Mouse (Mus musculus): ENCODE results near the gene Umodl1. TPM values are rescaled to one million over a fixed set of nuclear protein-coding genes. Genes with fewer than 3 reads are reported as not detected.

The Umodl1 gene
- polyA plus RNA-seq (2012; rRNA removed), result 0.22 and 0.80 TPM in 2 replicates

- DNase-seq (ENCODE audit: extremely low spot score in 1 of 2, low spot score in 1 of 2), result no peak
These were observed at the start of gene Umodl1 for GRCm38 (mm10) chr17:30954340-30954739. Gene Umodl1 (plus strand): TSS chr17:30954640.

DNA sequence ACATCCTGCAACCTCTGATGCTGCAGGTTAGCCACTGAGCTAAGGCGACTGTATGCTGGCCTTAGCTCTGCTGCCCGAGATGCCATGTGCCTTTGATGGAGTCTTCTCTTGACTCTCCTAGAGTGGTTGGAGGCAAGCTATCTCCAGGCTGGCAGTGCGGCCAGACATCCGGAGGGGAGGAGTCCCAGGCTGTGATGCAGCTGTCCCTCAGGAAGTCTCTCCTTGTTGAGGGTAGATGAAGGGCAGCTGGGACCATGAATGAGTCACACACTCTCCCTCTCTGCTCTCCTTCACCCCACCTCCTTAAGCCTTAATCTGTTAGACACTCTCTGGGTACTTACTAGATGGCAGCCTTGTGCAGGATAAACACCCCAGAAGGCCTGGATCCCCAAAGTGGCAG, 46.9 kb upstream of the Umodl1 start:
- DNase-seq (ENCODE audit: extremely low spot score in 1 of 2, low spot score in 1 of 2), result no peak

- no peak for DNase-seq (ENCODE audit: extremely low spot score in 1 of 2, low spot score in 1 of 2)
These were observed 43.3 kb upstream of the Umodl1 start for GRCm38 (mm10) chr17:30910866-30911731.

GRCm38 (mm10) chr17:30911732-30912088, 42.7 kb upstream of the Umodl1 start:
- DNase-seq (ENCODE audit: extremely low spot score in 1 of 2, low spot score in 1 of 2), result no peak

DNA sequence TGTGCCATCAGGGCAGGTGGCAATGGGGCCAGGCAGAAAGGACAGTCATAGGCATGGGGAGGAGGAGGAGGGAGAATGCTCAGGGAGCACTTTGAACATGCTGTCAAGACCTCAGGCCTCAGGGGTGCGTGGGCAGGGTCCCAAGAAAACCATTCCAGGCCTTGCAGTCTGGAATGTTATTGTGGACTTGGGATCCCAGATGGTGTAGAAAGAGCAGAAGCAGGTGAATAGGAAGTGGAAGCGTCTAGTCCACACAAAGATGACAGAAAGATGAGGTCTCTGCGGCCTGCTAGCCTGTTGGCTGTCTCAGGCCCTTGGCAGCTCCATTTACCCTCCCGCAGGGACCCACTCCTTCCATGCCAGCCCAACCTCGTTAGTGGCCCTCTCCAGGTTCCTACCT, 41.9 kb upstream of the Umodl1 start:
- DNase-seq (ENCODE audit: extremely low spot score in 1 of 2, low spot score in 1 of 2), result no peak

DNA sequence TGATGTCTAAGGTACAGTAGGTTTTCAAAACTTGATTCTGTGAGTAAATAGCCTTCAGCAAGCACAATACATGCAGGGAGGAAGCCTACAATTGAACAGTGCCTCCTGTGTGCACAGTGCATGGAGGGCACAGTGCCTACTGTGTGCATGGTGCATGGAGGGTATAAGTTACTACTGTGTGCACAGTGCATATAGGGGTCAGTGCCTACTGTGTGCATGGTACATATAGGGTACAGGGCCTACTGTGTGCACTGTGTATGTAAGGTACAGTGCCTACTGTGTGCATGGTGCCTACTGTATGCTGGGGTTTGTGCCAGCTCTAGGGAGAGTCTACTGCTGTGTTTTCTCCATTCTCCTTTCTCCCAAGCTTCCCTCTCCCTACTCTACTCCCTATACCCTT, 40.2 kb upstream of the Umodl1 start:
- no peak for DNase-seq (ENCODE audit: extremely low spot score in 1 of 2, low spot score in 1 of 2)

- DNase-seq (ENCODE audit: extremely low spot score in 1 of 2, low spot score in 1 of 2), result no peak
These were observed 30.9 kb upstream of the Umodl1 start for GRCm38 (mm10) chr17:30923566-30923965.

GRCm38 (mm10) chr17:30930827-30931226, 23.6 kb upstream of the Umodl1 start:
- no peak for DNase-seq (ENCODE audit: extremely low spot score in 1 of 2, low spot score in 1 of 2)

DNA sequence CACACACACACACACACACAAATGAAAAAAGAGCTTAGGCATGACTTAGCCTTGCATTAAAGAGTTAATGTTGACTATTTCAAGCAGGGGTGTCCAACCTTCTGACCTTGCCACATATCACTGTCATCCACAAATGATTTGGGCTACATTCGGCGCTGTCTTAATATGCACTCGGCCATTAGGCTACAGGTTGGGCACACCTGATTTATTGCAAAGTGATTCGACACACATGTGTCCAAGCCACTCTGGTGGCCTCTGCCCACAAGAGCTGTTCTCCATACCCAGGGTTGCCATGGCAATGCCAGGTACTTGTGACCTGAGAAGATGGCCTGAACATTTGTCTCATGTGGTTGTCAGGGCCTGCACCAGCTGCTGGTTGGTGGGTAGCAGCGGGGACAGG, 21.6 kb upstream of the Umodl1 start:
- DNase-seq (ENCODE audit: extremely low spot score in 1 of 2, low spot score in 1 of 2), result no peak

DNA sequence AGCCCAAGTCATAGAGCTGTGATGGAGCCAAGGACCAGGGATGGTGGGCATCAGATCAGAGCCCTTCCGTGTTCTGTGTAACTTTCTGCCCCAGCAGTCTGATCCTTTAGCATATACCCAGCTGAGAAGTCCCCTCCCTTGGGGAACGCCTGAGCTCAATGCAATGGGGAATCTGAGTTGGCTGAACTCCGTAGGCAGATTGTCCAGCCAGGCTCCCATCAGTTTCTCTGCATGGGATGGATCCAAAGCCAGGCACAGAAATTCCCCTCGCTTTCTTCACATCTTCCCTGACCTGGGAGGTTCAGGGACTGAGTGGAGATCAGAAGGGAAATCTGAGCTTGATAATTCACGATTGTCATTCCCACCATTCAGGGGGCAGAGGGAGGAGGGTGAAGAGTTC, 19.1 kb upstream of the Umodl1 start:
- no peak for DNase-seq (ENCODE audit: extremely low spot score in 1 of 2, low spot score in 1 of 2)

- no peak for DNase-seq (ENCODE audit: extremely low spot score in 1 of 2, low spot score in 1 of 2)
These were observed 15.9 kb upstream of the Umodl1 start for GRCm38 (mm10) chr17:30938554-30938953.

DNA sequence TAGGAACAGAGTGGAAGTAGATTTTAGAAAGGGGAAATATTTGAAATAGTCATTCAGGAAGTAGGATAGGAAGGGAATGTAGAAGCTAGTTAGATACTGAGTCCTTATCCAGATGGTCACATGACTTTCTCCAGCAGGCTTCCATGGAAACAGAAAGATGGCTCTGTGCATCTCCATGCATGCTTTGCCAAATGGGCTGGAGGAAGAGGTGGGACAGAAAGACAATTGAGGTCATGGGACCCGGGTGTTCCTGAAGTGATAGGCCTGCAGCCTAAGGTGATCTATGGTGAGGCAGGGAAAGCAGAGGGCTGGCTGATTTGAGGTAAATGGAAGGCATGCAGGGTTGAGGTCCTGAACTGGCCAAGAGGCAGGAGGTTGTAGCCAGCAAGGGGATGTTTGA, 6.1 kb upstream of the Umodl1 start:
- DNase-seq (ENCODE audit: extremely low spot score in 1 of 2, low spot score in 1 of 2), result no peak

DNA sequence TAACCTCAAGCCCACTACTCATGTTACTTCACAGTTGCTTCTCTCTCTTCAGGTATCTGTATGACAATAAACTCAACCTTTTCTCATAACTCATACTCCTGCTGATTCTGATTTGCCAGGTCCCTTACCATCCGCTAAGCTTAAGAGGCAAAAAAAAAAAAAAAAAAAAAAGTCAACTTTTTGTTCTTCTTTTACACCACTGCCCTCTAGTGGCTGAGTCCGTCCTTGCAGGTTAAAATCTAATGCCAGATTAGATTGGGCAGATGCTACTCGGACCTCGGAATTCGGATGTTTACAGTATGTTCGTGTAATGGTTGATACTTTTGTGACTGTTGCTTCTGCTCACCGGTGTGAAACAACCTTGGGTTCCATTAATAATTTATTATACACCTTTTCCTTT, 3.7 kb upstream of the Umodl1 start:
- DNase-seq (ENCODE audit: extremely low spot score in 1 of 2, low spot score in 1 of 2), result peak; percentile 40 to 90

DNA sequence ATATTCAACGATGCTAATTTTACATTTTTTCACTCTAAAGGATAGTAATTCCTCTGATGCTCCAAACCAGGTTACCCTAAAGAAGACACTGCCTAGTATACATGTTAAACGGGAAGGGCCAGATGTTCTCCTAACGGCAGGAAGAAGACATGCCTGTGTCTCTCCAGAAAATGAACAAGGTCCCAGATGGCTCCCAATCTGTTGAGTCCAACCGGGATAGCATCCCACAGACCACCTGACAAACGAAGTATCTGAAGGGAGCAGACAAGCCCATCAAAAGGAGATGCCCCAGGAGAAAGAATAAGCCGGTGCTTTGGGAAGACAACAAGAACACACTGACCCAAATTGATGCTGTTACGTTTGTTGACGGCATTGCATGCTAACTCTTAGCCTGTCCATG, 2.8 kb upstream of the Umodl1 start:
- DNase-seq (ENCODE audit: extremely low spot score in 1 of 2, low spot score in 1 of 2), result no peak

GRCm38 (mm10) chr17:30961936-30962592, 7.6 kb downstream of the Umodl1 start:
- no peak for DNase-seq (ENCODE audit: extremely low spot score in 1 of 2, low spot score in 1 of 2)

GRCm38 (mm10) chr17:30962880-30963279, 8.4 kb downstream of the Umodl1 start:
- DNase-seq (ENCODE audit: extremely low spot score in 1 of 2, low spot score in 1 of 2), result no peak

GRCm38 (mm10) chr17:30969983-30970382, 15.5 kb downstream of the Umodl1 start:
- no peak for DNase-seq (ENCODE audit: extremely low spot score in 1 of 2, low spot score in 1 of 2)

GRCm38 (mm10) chr17:30971877-30972276, 17.4 kb downstream of the Umodl1 start:
- DNase-seq (ENCODE audit: extremely low spot score in 1 of 2, low spot score in 1 of 2), result peak; percentile 39 to 78

- peak in 1 of 2 experiments; percentile 19 for DNase-seq (ENCODE audit: extremely low spot score in 1 of 2, low spot score in 1 of 2)
These were observed 18.9 kb downstream of the Umodl1 start for GRCm38 (mm10) chr17:30973332-30973731.

DNA sequence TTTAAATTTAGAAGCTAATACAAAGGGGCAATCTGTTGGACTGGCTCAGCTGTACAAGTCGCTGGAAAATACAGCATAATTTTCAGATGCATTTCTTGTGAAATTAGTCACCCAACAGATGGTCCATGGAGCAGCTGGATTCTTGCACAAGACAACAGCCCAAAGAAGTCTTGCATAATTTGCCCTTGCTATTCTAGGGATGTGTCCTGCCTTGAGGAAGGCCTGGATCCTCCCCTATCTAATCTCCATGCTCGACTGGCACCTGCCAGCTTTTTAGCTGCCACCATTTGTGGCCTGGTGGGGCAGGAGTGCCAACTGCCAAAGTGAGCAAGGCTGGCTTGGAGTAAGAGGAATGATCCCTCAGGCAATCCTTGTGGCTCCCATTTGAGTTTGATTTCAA, 22.9 kb downstream of the Umodl1 start:
- DNase-seq (ENCODE audit: extremely low spot score in 1 of 2, low spot score in 1 of 2), result peak; percentile 17 to 45

DNA sequence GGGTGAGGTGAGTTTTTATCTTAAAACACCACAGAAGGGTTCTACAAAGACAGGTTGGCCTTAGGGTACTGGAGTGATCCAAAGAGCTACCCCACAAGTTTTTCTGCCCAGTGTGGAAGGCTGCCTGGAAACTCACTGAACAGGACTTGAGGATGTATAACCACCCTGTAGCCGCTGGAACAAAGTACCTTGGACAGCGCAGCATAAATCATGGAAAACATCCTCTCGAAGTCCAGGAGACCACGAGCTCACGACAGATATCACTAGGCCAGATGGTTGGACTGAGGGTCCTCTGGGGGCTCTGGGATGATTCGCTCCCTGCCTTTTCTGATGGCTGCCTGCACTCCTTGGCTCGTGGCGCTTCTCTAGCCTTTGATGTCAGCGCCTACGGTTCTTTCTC, 24.1 kb downstream of the Umodl1 start:
- DNase-seq (ENCODE audit: extremely low spot score in 1 of 2, low spot score in 1 of 2), result no peak

GRCm38 (mm10) chr17:30983521-30983920, 29.1 kb downstream of the Umodl1 start:
- DNase-seq (ENCODE audit: extremely low spot score in 1 of 2, low spot score in 1 of 2), result no peak
